Comparison of ENCODE assay signal across 8 mouse cellular contexts in the genomic region with DNA sequence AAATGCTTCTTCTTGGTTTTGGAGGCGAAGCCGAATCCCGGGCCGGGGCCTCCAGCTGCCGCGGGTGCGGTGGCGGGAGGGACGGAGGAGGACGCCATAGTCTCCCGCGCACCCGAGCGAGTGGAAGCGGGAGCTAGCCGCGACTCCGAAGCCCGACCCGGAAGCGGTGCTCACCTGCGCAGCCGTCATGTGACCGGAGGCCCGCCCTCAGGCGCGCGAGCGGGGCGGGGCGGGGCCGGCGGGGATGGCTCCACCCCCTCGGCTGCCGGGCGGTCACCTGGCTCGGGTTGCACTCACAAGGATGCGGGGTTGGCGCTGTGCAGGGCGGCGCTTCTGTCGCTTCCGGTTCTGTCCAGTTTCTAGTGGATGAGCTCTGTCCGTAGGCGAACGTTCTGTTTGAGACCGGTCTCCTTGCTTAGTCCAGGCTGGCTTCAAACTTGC. TPM values are rescaled to one million over a fixed set of nuclear protein-coding genes. Genes with fewer than 3 reads are reported as not detected.
A peak's percentile ranks its signal among the peaks of the same experiment; 100 is the strongest.
DNase-seq lines count a peak whose midpoint lies in the region; ATAC-seq lines count a peak whose summit lies in the region.

A gene (minus strand): TSS at position 172 of the 441 bp plus-strand sequence.

- H3K4me3 ChIP-seq in embryonic facial prominence, embryonic 12.5 days: peak within 1 kb of the TSS; percentile 90
- peak within 1 kb of the TSS; percentile 94 for H3K4me3 ChIP-seq in limb, embryonic 11.5 days (ENCODE audit: low read depth, low read length)
- peak within 1 kb of the TSS; percentile 68 for H3K4me3 ChIP-seq in midbrain, embryonic 13.5 days (replicated peaks)

- H3K36me3 ChIP-seq in embryonic facial prominence, embryonic 12.5 days: peaks cover 19% of the 10 kb centered on the region
- peaks cover 2% of the 10 kb centered on the region; the same call in 1 of the 2 replicates for H3K36me3 ChIP-seq in limb, embryonic 11.5 days (ENCODE audit: control insufficient read depth, insufficient read depth, low read length)
- peaks cover 21% of the 10 kb centered on the region for H3K36me3 ChIP-seq in midbrain, embryonic 13.5 days

- H3K4me1 ChIP-seq in embryonic facial prominence, embryonic 12.5 days: peaks cover 10% of the 10 kb centered on the region
- no peaks in the 10 kb centered on the region for H3K4me1 ChIP-seq in limb, embryonic 11.5 days (ENCODE audit: control insufficient read depth, insufficient read depth, low read length)
- peaks cover 15% of the 10 kb centered on the region for H3K4me1 ChIP-seq in midbrain, embryonic 13.5 days (replicated peaks)

- ATAC-seq in embryonic facial prominence, embryonic 12.5 days (ENCODE audit: insufficient number of reproducible peaks, insufficient read depth, low FRiP score, low TSS enrichment): peak; percentile 92
- peak; percentile 91 for ATAC-seq in granulocyte monocyte progenitor cell, adult 5-6 weeks (replicated peaks; ENCODE audit: poor library complexity, severe bottlenecking)
- peak; percentile 99 for ATAC-seq in limb, embryonic 11.5 days (ENCODE audit: insufficient number of reproducible peaks, low FRiP score, low TSS enrichment, low read depth)
- ATAC-seq in midbrain, embryonic 13.5 days: peak; percentile 96

- peak within 1 kb of the TSS; percentile 94 for H3K4me2 ChIP-seq in embryonic facial prominence, embryonic 12.5 days (replicated peaks)
- H3K4me2 ChIP-seq in limb, embryonic 11.5 days (ENCODE audit: low read depth, severe bottlenecking): peak within 1 kb of the TSS; percentile 93
- H3K4me2 ChIP-seq in midbrain, embryonic 13.5 days (replicated peaks): peak within 1 kb of the TSS; percentile 81

- H3K9ac ChIP-seq in embryonic facial prominence, embryonic 12.5 days: peak within 1 kb of the TSS; percentile 83
- peak within 1 kb of the TSS; percentile 81 for H3K9ac ChIP-seq in limb, embryonic 11.5 days (ENCODE audit: low read length)
- H3K9ac ChIP-seq in midbrain, embryonic 13.5 days (replicated peaks): peak within 1 kb of the TSS; percentile 81

- no peaks in the 10 kb centered on the region for H3K9me3 ChIP-seq in embryonic facial prominence, embryonic 12.5 days
- H3K9me3 ChIP-seq in limb, embryonic 11.5 days (ENCODE audit: control insufficient read depth, low read length): no peaks in the 10 kb centered on the region
- no peaks in the 10 kb centered on the region for H3K9me3 ChIP-seq in midbrain, embryonic 13.5 days

- no peaks in the 10 kb centered on the region for H3K27me3 ChIP-seq in embryonic facial prominence, embryonic 12.5 days
- H3K27me3 ChIP-seq in limb, embryonic 11.5 days (ENCODE audit: control insufficient read depth, insufficient read depth, low read length): no peaks in the 10 kb centered on the region
- H3K27me3 ChIP-seq in midbrain, embryonic 13.5 days: no peaks in the 10 kb centered on the region

- under 1% methylated on average over 47 of the region's 47 CpGs for WGBS in embryonic facial prominence, embryonic 12.5 days
- 0% methylated on average over 47 of the region's 47 CpGs for WGBS in limb, embryonic 11.5 days
- WGBS in midbrain, embryonic 13.5 days: under 1% methylated on average over 47 of the region's 47 CpGs

- no peak within 1 kb of the TSS for H3K27ac ChIP-seq in embryonic facial prominence, embryonic 12.5 days
- H3K27ac ChIP-seq in limb, embryonic 11.5 days (replicated peaks; ENCODE audit: low read depth, low read length): no peak within 1 kb of the TSS
- no peak within 1 kb of the TSS for H3K27ac ChIP-seq in midbrain, embryonic 13.5 days

- DNase-seq in 3134 (ENCODE audit: extremely low read depth, insufficient read length, low spot score): peak; percentile 94
- peak; percentile 94 for DNase-seq in adrenal gland, postnatal 25 days
- peak; percentile 96 for DNase-seq in kidney, adult 11 months
- DNase-seq in limb, embryonic 11.5 days (ENCODE audit: low spot score): peak; percentile 93
- peak; percentile 95 for DNase-seq in spleen, adult 12 weeks (ENCODE audit: low spot score)

RNA-seq across cellular contexts. Expression of the gene that starts here (rescaled TPM):
- 38.4 and 48.8 TPM in 2 replicates for total RNA-seq in adrenal gland, postnatal 25 days (2021)
- polyA plus RNA-seq in embryonic facial prominence, embryonic 12.5 days (2016; fragmentation: Nextera tagmentation; extraction: Ambion mirVana): 29.0 and 30.5 TPM in 2 replicates
- 12.1 and 13.6 TPM in 2 replicates for total RNA-seq in granulocyte monocyte progenitor cell, adult 5-6 weeks (2014; fragmentation: Nextera tagmentation)
- total RNA-seq in granulocyte monocyte progenitor cell, adult 5-6 weeks (2017): 7.6 and 13.8 TPM in 2 replicates
- 17.8 and 20.3 TPM in 2 replicates for polyA plus RNA-seq in limb, embryonic 11.5 days (2014; fragmentation: Nextera tagmentation; extraction: Ambion mirVana)
- 16.9 and 17.3 TPM in 2 replicates for polyA plus RNA-seq in midbrain, embryonic 13.5 days (2015; fragmentation: Nextera tagmentation; extraction: Ambion mirVana)
